Mouse (Mus musculus) intestine, embryonic 15.5 days (tissue): ENCODE data around the gene Timeless. TPM values are rescaled to one million over a fixed set of nuclear protein-coding genes. Genes with fewer than 3 reads are reported as not detected.
A peak's percentile ranks its signal among the peaks of the same experiment; 100 is the strongest.
"Not testable (repeated sequence)": the region's sequence is repeated elsewhere in the genome, so short reads cannot be mapped to it uniquely, and the experiment has no call there.

Experiments used
- ATAC-seq: fragments of 200-750 bp; cut with Nextera tagmentation; 2 replicates; pipeline ENCODE4 v1.8.0; 2017; ENCODE audit warnings: moderate TSS enrichment, moderate library complexity
- H3K27ac ChIP-seq: fragments of 300-500 bp; sonication (generic); 2 replicates; pipeline ENCODE4 v1.5.1; 2015; ENCODE audit warnings: mild to moderate bottlenecking, inconsistent platforms
- H3K27me3 ChIP-seq: fragments of 300-500 bp; sonication (generic); replicated peaks from 2 replicates; pipeline ENCODE4 v1.6.1; 2015; ENCODE audit warnings: inconsistent platforms
- H3K36me3 ChIP-seq: fragments of 300-500 bp; sonication (generic); 2 replicates; pipeline ENCODE4 v1.6.1; 2015; ENCODE audit warnings: inconsistent platforms
- H3K4me1 ChIP-seq: fragments of 300-500 bp; sonication (generic); replicated peaks from 2 replicates; pipeline ENCODE4 v1.6.1; 2015; ENCODE audit warnings: inconsistent platforms
- H3K4me2 ChIP-seq: fragments of 300-500 bp; sonication (generic); replicated peaks from 2 replicates; pipeline ENCODE4 v1.6.1; 2015; ENCODE audit warnings: mild to moderate bottlenecking, inconsistent platforms
- H3K4me3 ChIP-seq: fragments of 300-500 bp; sonication (generic); replicated peaks from 2 replicates; pipeline ENCODE4 v1.5.1; 2015; ENCODE audit warnings: inconsistent platforms
- H3K9ac ChIP-seq: fragments of 300-500 bp; sonication (generic); 2 replicates; pipeline ENCODE4 v1.6.1; 2015; ENCODE audit warnings: inconsistent platforms
- H3K9me3 ChIP-seq: fragments of 300-500 bp; sonication (generic); 2 replicates; pipeline ENCODE4 v1.6.1; 2016; ENCODE audit warnings: inconsistent platforms
- WGBS: fragments of 180-500 bp; shearing (Covaris S2); methylation state at CpG from one replicate; pipeline ENCODE4 v1.1.7; 2015; 5-methylcytosine and 5-hydroxymethylcytosine counted together
- polyA plus RNA-seq: library from polyadenylated mRNA; unstranded; fragments of >200 nt; fragmentation: Nextera tagmentation; extraction: Ambion mirVana; gene quantifications from 2 replicates; pipeline ENCODE4 v1.2.1, GENCODE M21; 2015

Timeless gene
- polyA plus RNA-seq, 1 experiment from 2014 or later, result 41.3 TPM

DNA sequence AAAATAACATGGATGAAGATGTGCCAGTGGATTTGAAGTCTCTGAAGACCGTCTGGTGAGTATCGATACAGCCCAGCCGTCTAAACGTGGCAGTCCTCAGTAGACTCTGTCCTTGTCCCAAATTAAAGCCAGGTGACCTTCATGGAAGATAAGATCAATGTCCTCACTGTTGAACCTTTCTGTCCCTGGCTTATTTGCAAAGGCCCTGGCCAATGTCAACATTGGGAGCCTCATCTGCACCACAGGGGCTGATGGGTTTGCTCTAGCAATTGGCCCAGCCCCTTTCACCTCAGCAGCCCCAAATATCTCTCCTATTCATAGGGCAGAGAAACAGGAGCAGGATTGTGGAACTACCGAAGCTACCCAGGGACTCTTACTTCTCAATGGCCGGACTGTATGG lies 36.5 kb downstream of the Timeless start, which contains the start of gene Apof:
Gene Apof (plus strand): TSS at position 301 of the 400 bp plus-strand sequence.
- Histone ChIP-seq H3K27ac (no peak within 1 kb of the TSS), H3K9ac (no peak within 1 kb of the TSS), H3K9me3 (no peaks in the 10 kb centered on the region), H3K4me3 (no peak within 1 kb of the TSS), H3K27me3 (no peaks in the 10 kb centered on the region), H3K4me1 (peaks cover 3% of the 10 kb centered on the region; the same call in 1 of the 2 replicates), H3K4me2 (no peak within 1 kb of the TSS), H3K36me3 (no peaks in the 10 kb centered on the region)
- no peak for ATAC-seq
- 67% methylated on average over 6 of the region's 6 CpGs for WGBS

DNA sequence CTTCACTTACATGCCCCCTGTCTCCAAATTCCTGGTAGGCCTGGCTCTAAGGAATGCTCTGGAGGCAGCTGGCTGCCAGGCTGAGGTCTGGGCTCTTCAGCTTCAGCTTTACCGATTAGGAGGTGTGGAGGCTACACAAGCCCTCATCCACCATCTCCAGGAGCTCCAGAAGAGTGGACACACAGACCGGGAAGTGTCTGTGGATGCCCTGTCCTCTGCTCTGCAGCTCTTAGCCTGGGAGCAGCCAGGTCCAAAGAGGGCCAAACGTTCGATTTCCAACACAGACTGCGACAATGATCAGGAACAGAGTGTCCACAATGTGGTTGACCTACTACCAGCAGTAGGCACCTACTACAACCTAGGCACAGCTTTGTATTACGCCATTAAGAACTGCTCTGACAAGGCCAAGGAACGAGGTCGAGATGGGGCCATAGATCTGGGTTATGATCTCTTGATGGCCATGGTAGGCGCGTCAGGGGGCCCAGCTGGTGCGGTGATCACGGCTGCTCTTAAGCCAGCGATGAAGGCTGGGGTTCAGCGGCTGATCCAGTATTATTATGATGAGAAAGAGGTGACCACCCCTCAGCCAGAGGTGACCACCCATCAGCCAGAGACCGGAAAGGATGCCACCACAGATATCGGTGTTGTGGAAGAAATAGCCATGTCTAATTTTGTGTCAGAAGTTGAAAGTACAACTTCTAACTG lies 37.5 kb downstream of the Timeless start:
- H3K27ac ChIP-seq, result no peak overlapping the region
- 86% methylated on average over 16 of the region's 16 CpGs for WGBS

DNA sequence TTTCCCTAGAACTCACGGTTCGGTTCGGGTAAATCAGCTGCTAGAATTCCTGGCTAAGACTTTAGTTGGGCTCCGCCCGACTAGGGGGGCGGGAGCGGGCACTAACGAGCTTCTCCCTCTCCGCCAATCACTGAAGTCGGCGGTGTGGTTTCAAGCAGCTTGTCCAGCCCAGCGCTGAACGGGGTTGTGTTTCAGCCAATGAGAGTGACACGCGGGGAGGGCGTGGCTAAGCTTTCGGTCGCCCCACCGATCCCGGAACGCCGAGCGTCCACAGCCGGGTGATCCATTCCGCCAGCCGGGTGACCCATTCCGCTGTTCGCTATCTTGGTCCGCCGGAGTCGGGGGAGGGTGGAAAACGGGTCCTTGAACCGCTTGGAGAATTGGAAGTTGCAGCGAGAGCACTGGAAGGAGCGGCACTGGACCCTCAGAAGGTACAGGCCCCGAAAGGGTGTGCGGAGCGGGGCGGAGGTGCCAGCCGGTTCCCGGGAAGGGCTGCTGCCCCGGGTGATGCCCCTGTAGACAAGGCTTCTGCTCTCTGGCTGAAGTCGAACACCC lies 38.5 kb downstream of the Timeless start, which contains the start of gene Stat2:
Gene Stat2 (plus strand): TSS at position 273 of the 555 bp plus-strand sequence.
- Histone ChIP-seq H3K9me3 (no peaks in the 10 kb centered on the region), H3K27me3 (no peaks in the 10 kb centered on the region), H3K9ac (peak within 1 kb of the TSS; percentile 65), H3K4me1 (peaks cover 3% of the 10 kb centered on the region; the same call in 1 of the 2 replicates), H3K4me3 (peak within 1 kb of the TSS; percentile 60), H3K4me2 (peak within 1 kb of the TSS; percentile 68), H3K27ac (peak within 1 kb of the TSS; percentile 64), H3K36me3 (no peaks in the 10 kb centered on the region)
- WGBS, result under 1% methylated on average over 43 of the region's 43 CpGs
- peak; percentile 99 for ATAC-seq

More for the DNA sequence above, 37.5 kb downstream of the Timeless start:
- no peak for ATAC-seq
- Histone ChIP-seq H3K4me2 (no peak overlapping the region), H3K36me3 (no peaks in the 10 kb centered on the region), H3K9ac (no peak overlapping the region), H3K4me3 (no peak overlapping the region), H3K4me1 (peaks cover 3% of the 10 kb centered on the region; the same call in 1 of the 2 replicates), H3K9me3 (no peaks in the 10 kb centered on the region), H3K27me3 (no peaks in the 10 kb centered on the region)

DNA sequence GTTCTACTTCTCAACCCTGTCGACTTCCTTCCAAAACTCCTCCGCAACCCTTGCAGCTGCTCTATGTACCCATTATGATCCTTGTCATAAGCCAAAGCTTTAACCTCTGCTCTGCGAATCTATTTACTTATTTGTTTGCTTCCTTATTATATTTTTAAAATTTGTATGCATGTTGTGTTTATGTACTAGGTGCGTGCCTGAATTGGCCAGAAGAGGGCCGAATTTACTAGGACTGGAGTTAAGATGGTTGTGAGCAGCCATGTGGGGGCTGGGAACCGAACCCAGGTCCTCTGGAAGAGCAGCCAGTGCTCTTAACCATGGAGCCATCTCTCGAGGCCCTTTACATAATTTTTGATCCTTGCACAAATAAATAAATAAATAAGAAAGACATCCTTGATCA lies 39.0 kb downstream of the Timeless start:
- Histone ChIP-seq H3K4me1 (peaks cover 3% of the 10 kb centered on the region; the same call in 1 of the 2 replicates), H3K4me3 (peak overlapping the region; percentile 60), H3K27ac (peak overlapping the region; percentile 64), H3K4me2 (peak overlapping the region; percentile 68), H3K9me3 (no peaks in the 10 kb centered on the region), H3K9ac (peak overlapping the region; percentile 65), H3K36me3 (no peaks in the 10 kb centered on the region), H3K27me3 (no peaks in the 10 kb centered on the region)
- 40% methylated on average over 7 of the region's 7 CpGs for WGBS
- no peak for ATAC-seq

DNA sequence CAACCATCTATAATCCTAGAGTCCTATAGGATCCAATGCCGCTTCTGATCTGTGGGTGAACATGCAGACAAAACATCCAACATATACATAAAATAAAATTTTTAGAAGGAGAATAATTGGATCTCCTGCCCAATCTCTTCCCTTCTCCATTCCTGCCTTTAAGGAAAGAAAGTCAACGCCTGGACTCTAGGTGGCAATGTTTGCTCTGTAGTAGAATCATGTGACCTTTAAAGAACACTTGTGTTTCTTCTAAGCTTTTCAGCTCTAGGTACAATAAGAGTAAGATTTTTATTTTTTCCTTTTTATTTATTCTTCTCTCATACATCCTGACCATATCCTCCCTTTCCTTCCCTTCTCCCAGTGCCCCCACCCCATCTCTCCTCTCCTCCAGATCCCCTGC lies 40.0 kb downstream of the Timeless start:
- no peaks in the 10 kb centered on the region for H3K27me3 ChIP-seq
- H3K36me3 ChIP-seq, result peaks cover 4% of the 10 kb centered on the region; the same call in 1 of the 2 replicates
- no peaks in the 10 kb centered on the region for H3K9me3 ChIP-seq
- H3K4me3 ChIP-seq, result no peak overlapping the region
- no peak overlapping the region for H3K4me2 ChIP-seq
- no peak overlapping the region for H3K27ac ChIP-seq
- H3K9ac ChIP-seq, result no peak overlapping the region
- no peak for ATAC-seq
- 59% methylated on average over 2 of the region's 2 CpGs for WGBS
- peaks cover 3% of the 10 kb centered on the region; the same call in 1 of the 2 replicates for H3K4me1 ChIP-seq

DNA sequence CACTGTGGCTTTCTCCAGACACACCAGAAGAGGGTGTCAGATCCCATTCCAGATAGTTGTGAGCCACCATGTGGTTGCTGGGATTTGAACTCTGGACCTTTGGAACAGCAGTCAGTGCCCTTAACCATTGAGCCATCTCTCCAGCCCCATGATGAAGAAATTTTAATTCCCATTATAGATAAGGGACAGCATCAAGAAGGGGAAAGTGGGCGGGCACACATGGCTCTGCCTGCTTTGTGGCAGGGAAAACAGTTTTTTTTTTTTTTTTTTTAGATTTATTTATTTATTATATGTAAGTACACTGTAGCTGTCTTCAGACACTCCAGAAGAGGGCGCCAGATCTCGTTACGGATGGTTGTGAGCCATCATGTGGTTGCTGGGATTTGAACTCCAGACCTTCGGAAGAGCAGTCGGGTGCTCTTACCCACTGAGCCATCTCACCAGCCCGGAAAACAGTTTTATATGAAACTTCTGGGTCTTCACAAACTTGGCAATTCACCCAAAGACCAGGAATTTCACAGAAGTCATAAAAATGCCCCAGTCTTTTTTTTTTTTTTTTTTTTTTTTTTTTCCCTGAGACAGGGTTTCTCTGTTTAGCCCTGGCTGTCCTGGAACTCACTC lies 41.1 kb downstream of the Timeless start:
- not testable (repeated sequence) for H3K9me3 ChIP-seq, H3K27me3 ChIP-seq, H3K27ac ChIP-seq, H3K36me3 ChIP-seq, H3K4me3 ChIP-seq, ATAC-seq, H3K9ac ChIP-seq, H3K4me1 ChIP-seq, H3K4me2 ChIP-seq
- WGBS, result 88% methylated on average over 6 of the region's 7 CpGs

DNA sequence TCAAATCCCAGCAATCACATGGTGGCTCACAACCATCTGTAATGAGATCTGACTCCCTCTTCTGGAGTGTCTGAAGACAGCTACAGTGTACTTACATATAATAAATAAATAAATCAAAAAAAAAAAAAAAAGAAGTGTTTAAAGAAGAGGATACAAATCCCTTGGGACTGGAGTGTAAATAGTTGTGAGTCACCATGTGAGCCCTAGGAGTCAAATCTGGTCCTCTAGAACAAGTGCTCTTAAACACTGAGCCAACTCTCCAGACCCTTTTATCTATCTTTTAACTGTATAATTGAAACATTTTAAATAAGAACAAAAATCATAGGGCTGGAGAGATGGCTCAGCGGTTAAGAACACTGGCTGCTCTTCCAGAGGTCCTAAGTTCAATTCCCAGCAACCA lies 43.5 kb downstream of the Timeless start:
- 94% methylated on average over 1 of the region's 1 CpGs for WGBS
- not testable (repeated sequence) for H3K36me3 ChIP-seq, H3K4me2 ChIP-seq, H3K27me3 ChIP-seq, H3K9ac ChIP-seq, ATAC-seq, H3K9me3 ChIP-seq, H3K27ac ChIP-seq, H3K4me3 ChIP-seq, H3K4me1 ChIP-seq

DNA sequence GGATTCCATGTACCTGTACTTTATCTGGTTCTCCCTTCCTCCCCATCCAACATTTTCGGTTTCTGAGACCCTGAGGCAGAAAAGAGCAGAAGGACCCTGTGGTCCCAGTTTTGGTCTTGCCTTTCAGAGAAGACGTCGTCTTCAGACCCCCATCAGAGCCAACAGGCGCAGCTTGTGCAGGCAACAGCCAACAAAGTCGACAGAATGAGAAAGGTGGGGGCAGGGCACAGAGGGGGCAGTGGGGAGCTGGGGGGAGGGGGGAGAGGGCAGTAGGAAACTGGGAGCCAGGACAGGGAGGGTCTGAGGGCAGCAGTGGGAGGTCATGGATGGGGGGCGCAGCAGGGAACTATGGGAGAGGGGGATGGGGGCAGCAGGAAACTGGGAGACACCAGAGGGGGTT lies 46.3 kb downstream of the Timeless start:
- Histone ChIP-seq H3K9ac (no peak overlapping the region), H3K4me2 (no peak overlapping the region), H3K4me1 (no peaks in the 10 kb centered on the region), H3K4me3 (no peak overlapping the region), H3K27me3 (no peaks in the 10 kb centered on the region), H3K9me3 (no peaks in the 10 kb centered on the region), H3K36me3 (peaks cover 9% of the 10 kb centered on the region), H3K27ac (no peak overlapping the region)
- WGBS, result 67% methylated on average over 6 of the region's 6 CpGs
- ATAC-seq, result no peak

DNA sequence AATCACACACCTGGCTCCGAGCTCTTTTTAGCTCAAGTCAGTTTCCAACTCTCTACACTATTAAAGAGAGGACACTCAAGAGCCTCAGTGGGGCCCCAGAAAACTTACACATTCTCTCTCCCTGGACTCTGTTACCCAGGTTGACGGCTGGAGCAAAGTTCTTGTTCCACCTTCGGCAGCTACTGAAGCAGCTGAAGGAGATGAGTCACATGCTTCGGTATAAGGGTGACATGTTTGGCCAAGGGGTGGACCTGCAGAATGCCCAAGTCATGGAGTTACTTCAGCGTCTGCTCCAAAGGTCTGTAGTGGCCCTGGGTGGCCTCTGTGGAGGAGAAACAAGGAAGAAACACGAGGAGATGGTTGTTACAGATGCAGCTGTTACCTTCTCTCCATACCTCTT lies 49.1 kb downstream of the Timeless start:
- Histone ChIP-seq H3K4me1 (no peaks in the 10 kb centered on the region), H3K9me3 (no peaks in the 10 kb centered on the region), H3K4me3 (no peak overlapping the region), H3K27ac (peak overlapping the region; percentile 40; the same call in 1 of the 2 replicates), H3K36me3 (peaks cover 26% of the 10 kb centered on the region), H3K27me3 (no peaks in the 10 kb centered on the region), H3K4me2 (no peak overlapping the region), H3K9ac (no peak overlapping the region)
- WGBS, result 70% methylated on average over 6 of the region's 6 CpGs
- peak; percentile 75 for ATAC-seq

DNA sequence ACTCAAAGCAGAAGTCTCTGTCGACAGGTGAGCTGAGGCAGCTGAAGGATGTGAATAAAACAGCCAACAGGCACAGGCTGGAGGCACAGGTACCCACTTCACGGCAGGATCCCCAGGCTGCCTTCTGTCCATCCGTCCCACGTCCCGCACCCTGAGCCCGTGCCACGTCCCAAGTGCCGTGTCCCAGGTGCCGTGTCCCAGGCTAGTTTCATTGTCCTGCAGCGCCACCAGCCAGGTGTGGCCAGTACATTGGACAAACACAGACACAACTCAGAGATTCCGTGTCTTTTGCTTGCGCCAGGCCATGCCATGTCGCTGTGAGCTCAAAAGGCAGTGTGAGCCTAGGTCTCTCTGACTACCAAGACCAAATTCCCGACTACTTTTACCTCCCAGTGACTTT lies 49.8 kb downstream of the Timeless start:
- H3K4me3 ChIP-seq, result no peak overlapping the region
- H3K9me3 ChIP-seq, result no peaks in the 10 kb centered on the region
- H3K27me3 ChIP-seq, result no peaks in the 10 kb centered on the region
- WGBS, result 89% methylated on average over 14 of the region's 14 CpGs
- H3K9ac ChIP-seq, result no peak overlapping the region
- no peak for ATAC-seq
- H3K4me1 ChIP-seq, result no peaks in the 10 kb centered on the region
- peaks cover 26% of the 10 kb centered on the region for H3K36me3 ChIP-seq
- no peak overlapping the region for H3K4me2 ChIP-seq
- no peak overlapping the region for H3K27ac ChIP-seq

DNA sequence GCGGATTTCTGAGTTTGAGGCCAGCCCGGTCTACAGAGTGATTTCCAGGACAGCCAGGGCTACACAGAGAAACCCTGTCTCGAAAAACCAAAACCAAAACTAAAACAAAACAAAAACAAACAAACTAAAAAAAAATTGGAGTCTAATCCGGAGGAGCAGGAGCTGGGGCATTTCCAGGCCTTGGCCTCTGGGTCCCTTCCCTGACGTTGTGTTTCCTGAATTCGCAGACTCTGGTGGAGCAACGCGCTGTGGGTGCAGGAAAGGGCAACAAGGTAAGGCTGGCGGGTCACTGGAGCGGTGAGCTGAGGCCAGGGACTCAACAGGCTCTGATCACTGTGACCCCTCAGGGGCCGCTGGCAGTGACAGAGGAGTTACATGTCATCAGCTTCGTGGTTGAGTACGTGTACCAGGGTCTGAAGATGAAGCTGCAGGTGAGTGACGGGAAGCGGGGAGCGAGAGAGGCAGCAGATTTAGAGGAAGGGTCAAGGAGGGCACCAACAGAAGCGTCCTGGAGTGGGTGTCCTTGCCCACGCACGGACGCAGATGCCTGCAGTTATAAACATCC lies 51.1 kb downstream of the Timeless start:
- no peak overlapping the region for H3K9ac ChIP-seq
- WGBS, result 88% methylated on average over 20 of the region's 20 CpGs
- H3K4me1 ChIP-seq, result no peaks in the 10 kb centered on the region
- H3K4me3 ChIP-seq, result no peak overlapping the region
- H3K27ac ChIP-seq, result no peak overlapping the region
- H3K4me2 ChIP-seq, result no peak overlapping the region
- no peaks in the 10 kb centered on the region for H3K27me3 ChIP-seq
- peaks cover 23% of the 10 kb centered on the region for H3K36me3 ChIP-seq
- H3K9me3 ChIP-seq, result no peaks in the 10 kb centered on the region
- no peak for ATAC-seq
